Mouse (Mus musculus) liver, adult 2 months (tissue): ENCODE data around the gene 4930523C07Rik.

Experiments used
- CTCF ChIP-seq: fragments of 200-500 bp; IDR thresholded peaks from 2 replicates; pipeline ENCODE4 v1.5.1; 2011; ENCODE audit warnings: low read depth, low read length, control low read depth
- POLR2A ChIP-seq: fragments of 200-500 bp; IDR thresholded peaks from 2 replicates; pipeline ENCODE4 v1.6.1; 2011; ENCODE audit warnings: low read length, control low read depth; ENCODE audit not compliant: insufficient read depth; ENCODE audit errors: extremely low read depth

DNA sequence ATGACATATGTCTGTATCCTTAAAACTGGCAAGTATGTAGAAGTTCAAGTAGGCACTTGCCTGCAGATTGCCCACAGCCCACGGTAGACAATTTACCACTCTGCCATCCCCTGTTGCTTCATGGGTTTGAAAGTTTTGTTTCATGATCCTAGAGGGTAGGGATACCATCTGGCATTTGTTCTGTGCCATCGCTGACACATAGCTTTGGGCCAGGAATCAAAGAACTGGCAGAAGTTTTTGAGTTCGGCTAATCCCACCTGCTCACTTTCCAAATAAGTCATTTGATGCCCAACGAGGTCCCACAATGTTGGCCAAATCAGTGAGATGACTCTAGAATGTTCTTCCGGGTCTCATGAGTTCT is 18.3 kb upstream of the 4930523C07Rik start:
- no peak for TF ChIP-seq POLR2A
- no peak for TF ChIP-seq CTCF
